Mouse (Mus musculus) layer of hippocampus, postnatal 36 days (tissue): ENCODE measurements around the gene Nfkbia. TPM values are rescaled to one million over a fixed set of nuclear protein-coding genes. Genes with fewer than 3 reads are reported as not detected.

ENCODE experiments used
- DNase-seq, 2 experiments: peaks; one replicate each; pipeline ENCODE4 v3.0.0; 2022
- total RNA-seq, 2 experiments: library from RNA; stranded (reverse); gene quantifications; 2 replicates each; pipeline ENCODE4 v1.2.3; 2021

Gene Nfkbia
- total RNA-seq, 2 experiments from 2014 or later: 36.5 to 44.3 TPM

DNA sequence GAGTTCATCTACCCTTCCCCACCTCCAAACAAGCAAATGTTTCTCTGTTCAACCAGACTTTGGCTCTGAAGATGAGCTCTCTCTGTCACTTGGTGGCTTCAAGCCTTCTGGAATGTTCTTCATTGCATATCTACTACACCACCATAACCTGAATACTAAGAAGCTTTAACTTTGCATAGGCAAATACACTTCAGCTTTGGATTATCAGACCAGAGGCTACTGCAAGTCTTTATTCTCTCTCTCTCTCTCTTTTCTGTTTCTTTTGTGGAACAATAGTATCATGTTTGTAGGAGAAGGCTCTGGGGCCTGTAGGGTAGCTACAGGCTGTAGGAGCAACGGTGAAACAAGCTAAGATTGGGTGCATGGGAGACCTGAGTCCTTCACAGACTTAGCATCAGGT is 50.2 kb downstream of the Nfkbia start:
- DNase-seq: no peak

DNA sequence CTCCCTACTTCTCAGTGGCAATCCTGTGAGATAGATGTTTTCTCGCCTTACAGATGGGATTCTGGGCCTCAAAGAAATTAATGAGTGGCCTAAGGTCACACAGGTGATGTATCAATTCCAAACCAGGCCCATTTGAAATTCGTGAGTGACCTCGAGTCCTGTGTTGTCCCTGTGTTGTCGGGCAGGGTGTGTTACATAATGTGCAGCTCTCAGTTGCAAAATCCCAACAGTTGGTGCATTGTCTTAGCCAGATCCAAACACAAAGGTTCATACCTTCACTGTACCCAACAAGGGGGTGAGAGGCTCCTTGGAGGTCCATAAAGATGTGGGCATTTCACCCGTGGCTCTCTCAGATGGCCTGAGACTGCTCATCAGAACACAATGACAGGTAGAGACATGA is 52.0 kb downstream of the Nfkbia start:
- no peak for DNase-seq

Other genes with a start within 250 kb of the Nfkbia start
- gene 1110008L16Rik, start 193.1 kb downstream of the Nfkbia start, total RNA-seq: 1 to 10 TPM; 8.3 to 9.1 TPM
- gene Ppp2r3c, start 189.6 kb downstream of the Nfkbia start, total RNA-seq: 10 to 100 TPM; 11.9 to 14.4 TPM
- gene Psma6, start 108.4 kb downstream of the Nfkbia start, total RNA-seq: 100 to 1,000 TPM; 142 to 152 TPM
- gene Aldoart2, start 72.6 kb upstream of the Nfkbia start, total RNA-seq: under 1 TPM in 1 of 2 experiments, not detected in 1; 0.35 TPM
- under 1 TPM in 1 of 2 experiments, not detected in 1; 0.13 TPM for gene Insm2, start 106.8 kb upstream of the Nfkbia start, total RNA-seq